Mouse (Mus musculus): ENCODE data around the gene Sh3gl1. TPM values are rescaled to one million over a fixed set of nuclear protein-coding genes. Genes with fewer than 3 reads are reported as not detected.
A peak's percentile ranks its signal among the peaks of the same experiment; 100 is the strongest.
"Not testable (repeated sequence)": the region's sequence is repeated elsewhere in the genome, so short reads cannot be mapped to it uniquely, and the experiment has no call there.

Gene Sh3gl1
- 14.4 and 14.7 TPM in 2 replicates for total RNA-seq (2015; ENCODE audit: low replicate concordance)
- total RNA-seq (2017; ENCODE audit: low replicate concordance), result 27.6 and 28.1 TPM in 2 replicates

- ATAC-seq (replicated peaks; ENCODE audit: low FRiP score, poor library complexity, severe bottlenecking), result peak; percentile 85
These were observed at the start of gene Sh3gl1 for GRCm38 (mm10) chr17:56036176-56036900. TSS of gene Sh3gl1 (minus strand) at chr17:56036635.

- no peak for ATAC-seq (replicated peaks; ENCODE audit: low FRiP score, poor library complexity, severe bottlenecking)
These were observed 44.5 kb upstream of the Sh3gl1 start for GRCm38 (mm10) chr17:56080781-56081585.

GRCm38 (mm10) chr17:56079921-56080320 lies 43.5 kb upstream of the Sh3gl1 start:
- no peak for ATAC-seq (replicated peaks; ENCODE audit: low FRiP score, poor library complexity, severe bottlenecking)

- ATAC-seq (replicated peaks; ENCODE audit: low FRiP score, poor library complexity, severe bottlenecking), result peak; percentile 79
These were observed 42.7 kb upstream of the Sh3gl1 start, which contains the start of gene Hdgfl2 for GRCm38 (mm10) chr17:56078880-56079795. TSS of gene Hdgfl2 (plus strand) at chr17:56079634.

- ATAC-seq (replicated peaks; ENCODE audit: low FRiP score, poor library complexity, severe bottlenecking), result not testable (repeated sequence)
These were observed 41.9 kb upstream of the Sh3gl1 start for GRCm38 (mm10) chr17:56078361-56078760.

GRCm38 (mm10) chr17:56077523-56077922 lies 41.1 kb upstream of the Sh3gl1 start:
- ATAC-seq (replicated peaks; ENCODE audit: low FRiP score, poor library complexity, severe bottlenecking), result no peak

- ATAC-seq (replicated peaks; ENCODE audit: low FRiP score, poor library complexity, severe bottlenecking), result peak; percentile 61
These were observed 38.4 kb upstream of the Sh3gl1 start, which contains the start of gene Ubxn6 for GRCm38 (mm10) chr17:56074827-56075208. TSS of gene Ubxn6 (minus strand) at chr17:56075028.

- peak; percentile 31 for ATAC-seq (replicated peaks; ENCODE audit: low FRiP score, poor library complexity, severe bottlenecking)
These were observed 37.8 kb upstream of the Sh3gl1 start for GRCm38 (mm10) chr17:56074097-56074826.

GRCm38 (mm10) chr17:56072243-56072642 lies 35.8 kb upstream of the Sh3gl1 start:
- no peak for ATAC-seq (replicated peaks; ENCODE audit: low FRiP score, poor library complexity, severe bottlenecking)

GRCm38 (mm10) chr17:56071126-56071525 lies 34.7 kb upstream of the Sh3gl1 start:
- ATAC-seq (replicated peaks; ENCODE audit: low FRiP score, poor library complexity, severe bottlenecking), result no peak

- no peak for ATAC-seq (replicated peaks; ENCODE audit: low FRiP score, poor library complexity, severe bottlenecking)
These were observed 32.6 kb upstream of the Sh3gl1 start for GRCm38 (mm10) chr17:56069066-56069465.

- no peak for ATAC-seq (replicated peaks; ENCODE audit: low FRiP score, poor library complexity, severe bottlenecking)
These were observed 30.0 kb upstream of the Sh3gl1 start for GRCm38 (mm10) chr17:56066451-56066850.

- not testable (repeated sequence) for ATAC-seq (replicated peaks; ENCODE audit: low FRiP score, poor library complexity, severe bottlenecking)
These were observed 29.3 kb upstream of the Sh3gl1 start for GRCm38 (mm10) chr17:56065715-56066114.

- ATAC-seq (replicated peaks; ENCODE audit: low FRiP score, poor library complexity, severe bottlenecking), result no peak
These were observed 25.6 kb upstream of the Sh3gl1 start for GRCm38 (mm10) chr17:56062081-56062480.

GRCm38 (mm10) chr17:56057381-56058120 lies 21.1 kb upstream of the Sh3gl1 start:
- ATAC-seq (replicated peaks; ENCODE audit: low FRiP score, poor library complexity, severe bottlenecking), result no peak

- no peak for ATAC-seq (replicated peaks; ENCODE audit: low FRiP score, poor library complexity, severe bottlenecking)
These were observed 19.7 kb upstream of the Sh3gl1 start for GRCm38 (mm10) chr17:56055945-56056678.

- no peak for ATAC-seq (replicated peaks; ENCODE audit: low FRiP score, poor library complexity, severe bottlenecking)
These were observed 18.5 kb upstream of the Sh3gl1 start for GRCm38 (mm10) chr17:56054938-56055337.

- no peak for ATAC-seq (replicated peaks; ENCODE audit: low FRiP score, poor library complexity, severe bottlenecking)
These were observed 14.9 kb upstream of the Sh3gl1 start for GRCm38 (mm10) chr17:56051369-56051768.

Data from erythroid progenitor cell, adult 5-6 weeks (primary cell).